Mouse (Mus musculus) testis, adult 2 months (tissue): ENCODE data around the gene A030014E15Rik.

ENCODE experiments used
- CTCF ChIP-seq: fragments of 200-500 bp; IDR thresholded peaks from 2 replicates; pipeline ENCODE4 v1.5.1; 2012; ENCODE audit warnings: low read depth, mild to moderate bottlenecking, inconsistent platforms, low read length, moderate library complexity; ENCODE audit not compliant: control insufficient read depth, insufficient read depth, insufficient replicate concordance
- POLR2A ChIP-seq: fragments of 200-500 bp; IDR thresholded peaks from 2 replicates; pipeline ENCODE4 v1.6.1; 2012; ENCODE audit warnings: low read depth, mild to moderate bottlenecking, inconsistent platforms, low read length, moderate library complexity; ENCODE audit not compliant: control insufficient read depth

- TF ChIP-seq CTCF (no peak), POLR2A (no peak)
Observed at GRCm38 (mm10) chr1:82924650-82925049, at the start of gene A030014E15Rik.
